Mouse (Mus musculus) hematopoietic stem cell, adult 5-6 weeks (primary cell): Measurements from ENCODE around the gene Acbd3. TPM values are rescaled to one million over a fixed set of nuclear protein-coding genes. Genes with fewer than 3 reads are reported as not detected.

ENCODE experiments used
- ATAC-seq, 2 experiments: fragments of 125-278 bp in 1 of 2; replicated peaks in 1 of 2; 2 replicates each; pipeline ENCODE4 v1.8.0; 2016 to 2017; ENCODE audit warnings: inconsistent platforms in 2 of 2, mild to moderate bottlenecking in 2 of 2, moderate number of reproducible peaks in 2 of 2, low read depth in 1 of 2, moderate TSS enrichment in 1 of 2; ENCODE audit not compliant: low FRiP score in 2 of 2, poor library complexity in 2 of 2, severe bottlenecking in 2 of 2, insufficient read depth in 1 of 2, low TSS enrichment in 1 of 2
- total RNA-seq: library from RNA; stranded (forward); fragments of 172-1452, 232-1000 nt; gene quantifications from 2 replicates; pipeline ENCODE4 v1.2.3, GENCODE M21; 2017

The Acbd3 gene
- total RNA-seq, 1 experiment from 2014 or later: 60.1 TPM

DNA sequence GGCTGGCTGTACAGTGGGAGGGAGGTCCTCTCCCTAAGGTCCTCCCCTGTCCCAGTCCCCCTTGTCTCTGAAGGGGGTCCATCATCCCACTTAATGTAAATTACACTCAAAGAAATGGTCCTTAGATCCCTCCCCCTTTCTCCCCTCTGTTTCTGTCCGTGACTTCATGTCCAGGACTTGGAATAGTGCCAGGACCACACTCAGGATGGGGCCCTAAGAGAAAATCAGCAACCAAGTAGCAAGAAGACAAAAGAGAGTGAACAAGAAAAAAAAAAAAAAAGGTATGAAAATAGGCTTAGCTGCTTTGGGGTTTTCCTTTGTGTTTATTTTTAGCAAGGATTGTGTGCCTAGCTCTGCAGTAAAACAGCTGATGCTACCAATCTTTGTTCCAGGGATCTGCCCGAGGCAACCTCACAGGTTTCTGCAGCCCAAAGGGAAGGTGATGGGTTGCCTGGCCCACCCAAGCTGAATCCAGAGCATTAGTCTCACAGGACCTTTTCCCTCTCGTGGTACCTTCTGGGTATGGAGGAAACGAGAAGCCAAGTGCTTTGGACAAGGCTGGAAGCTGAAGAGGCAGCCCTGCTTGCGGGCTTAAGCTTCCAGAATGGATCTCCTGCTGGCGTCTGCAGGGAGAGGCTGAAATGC, 50.1 kb downstream of the Acbd3 start:
- ATAC-seq: no peak

DNA sequence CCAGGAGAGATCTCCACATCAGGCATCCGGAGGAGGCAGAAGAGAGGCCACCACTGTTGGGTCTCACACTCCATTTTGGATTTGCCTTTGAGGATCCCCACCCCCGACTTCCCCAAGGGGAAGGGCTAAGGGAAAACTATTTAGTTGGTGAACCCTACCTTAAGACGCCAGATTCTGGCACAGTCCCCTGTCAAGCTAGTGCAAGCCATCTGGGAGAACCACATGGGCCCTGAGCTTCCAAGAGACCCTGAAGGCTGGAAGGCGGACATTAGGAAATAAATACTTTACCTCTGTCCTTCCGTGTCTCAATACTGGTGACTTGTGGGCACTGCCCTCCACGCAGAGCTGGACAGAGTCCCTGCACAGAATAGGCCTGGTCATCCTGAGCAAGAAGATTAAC, 50.7 kb downstream of the Acbd3 start:
- no peak for ATAC-seq

DNA sequence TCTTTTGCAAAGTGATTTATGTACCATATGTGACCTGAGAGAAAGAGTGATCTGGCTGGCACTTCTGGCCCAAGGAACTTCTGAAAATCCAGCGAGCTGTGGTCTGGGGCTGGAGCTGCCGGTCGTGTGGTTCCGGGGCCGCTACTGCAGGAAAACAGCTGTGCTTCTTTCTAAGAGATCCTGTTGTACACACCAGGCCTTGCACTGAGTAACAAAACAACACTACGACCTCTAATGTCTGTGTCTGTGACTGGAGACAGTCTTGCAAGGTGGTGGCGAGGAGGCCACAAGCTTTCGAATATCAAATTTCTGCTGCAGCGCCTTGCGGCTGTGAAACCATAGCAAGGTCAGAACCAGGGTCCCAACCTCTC, 51.4 kb downstream of the Acbd3 start:
- peak; percentile 21 to 34; a peak in 3 of 4 replicates for ATAC-seq

DNA sequence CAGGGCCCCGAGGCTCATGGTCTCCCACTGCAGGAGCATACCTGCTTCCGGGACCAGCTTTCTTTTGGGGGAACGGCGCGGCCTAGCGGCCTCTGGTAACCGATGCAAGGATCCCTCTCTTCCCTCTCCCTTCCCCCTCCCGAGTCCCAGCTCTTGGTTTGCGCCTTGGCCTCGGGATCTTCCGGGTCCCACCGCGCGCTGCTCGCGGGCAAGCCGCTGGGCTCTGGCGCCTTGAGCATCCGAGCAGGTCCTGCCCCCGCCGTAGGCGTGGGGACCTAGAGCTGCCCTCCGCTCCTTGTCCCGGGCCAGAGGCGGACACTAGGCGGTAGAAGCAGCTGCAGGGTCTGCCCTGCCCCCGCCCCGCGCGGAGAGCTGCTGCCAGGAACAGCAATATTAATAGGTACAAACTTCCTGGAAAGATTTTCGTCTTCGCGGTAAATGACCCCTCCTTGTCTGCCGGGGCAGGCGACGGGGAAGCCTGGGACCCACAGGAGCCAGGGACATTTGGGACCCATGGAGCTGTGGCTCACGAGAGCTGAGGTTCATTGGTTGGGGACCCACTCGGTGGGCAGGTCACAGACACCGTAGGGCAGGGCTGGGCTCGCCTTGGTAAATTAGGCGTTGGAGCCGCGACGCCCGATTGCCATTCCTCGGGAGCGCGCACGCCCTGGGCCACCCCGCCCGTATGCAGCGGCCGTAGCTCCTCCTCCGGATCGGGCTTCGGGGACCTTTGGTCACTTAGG, 52.0 kb downstream of the Acbd3 start:
- ATAC-seq: peak; percentile 74 to 77

DNA sequence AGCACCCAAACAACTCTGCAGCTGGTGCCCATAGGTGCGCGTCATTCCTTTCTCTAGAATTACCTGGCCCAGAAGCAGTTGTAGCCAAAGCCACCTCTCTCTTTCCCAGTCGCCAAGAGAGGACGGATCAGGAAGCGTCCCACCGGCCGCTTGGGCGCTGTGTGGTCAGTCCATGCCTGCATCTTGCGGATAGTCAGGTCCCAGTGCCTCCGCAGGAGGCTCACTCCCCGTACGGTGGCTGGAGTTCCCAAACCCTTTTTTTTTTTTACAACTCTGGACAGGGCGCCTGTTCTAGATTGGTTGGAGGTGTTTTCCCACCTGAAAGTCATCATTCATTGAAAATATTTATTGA, 52.5 kb downstream of the Acbd3 start:
- 0 out of 4 replicates have a peak, but pooled peaks have one; percentile 1 to 11 for ATAC-seq

- no peak for ATAC-seq
These were observed 53.1 kb downstream of the Acbd3 start for GRCm38 (mm10) chr1:180778941-180779340.

DNA sequence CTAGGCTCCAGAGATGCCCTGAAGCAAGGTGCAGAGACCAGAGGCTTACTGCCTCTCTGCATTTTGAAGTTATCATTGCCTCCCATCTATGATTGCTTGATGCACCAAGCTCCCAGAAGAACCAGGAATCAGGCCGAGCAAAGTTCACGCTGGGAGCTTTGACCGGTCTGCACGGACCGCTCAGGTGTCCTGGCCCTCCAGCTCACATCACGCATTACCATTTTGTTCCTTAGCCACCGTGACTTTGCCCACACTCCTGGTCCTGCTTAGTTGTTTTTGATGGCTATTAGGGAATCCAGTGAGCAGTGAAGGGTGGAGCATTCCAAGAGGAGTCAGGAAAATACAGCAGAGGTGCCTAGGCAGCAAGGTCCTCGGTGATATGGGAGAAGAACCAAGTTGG, 54.4 kb downstream of the Acbd3 start:
- ATAC-seq: no peak

GRCm38 (mm10) chr1:180781250-180781649, 55.4 kb downstream of the Acbd3 start:
- no peak for ATAC-seq

DNA sequence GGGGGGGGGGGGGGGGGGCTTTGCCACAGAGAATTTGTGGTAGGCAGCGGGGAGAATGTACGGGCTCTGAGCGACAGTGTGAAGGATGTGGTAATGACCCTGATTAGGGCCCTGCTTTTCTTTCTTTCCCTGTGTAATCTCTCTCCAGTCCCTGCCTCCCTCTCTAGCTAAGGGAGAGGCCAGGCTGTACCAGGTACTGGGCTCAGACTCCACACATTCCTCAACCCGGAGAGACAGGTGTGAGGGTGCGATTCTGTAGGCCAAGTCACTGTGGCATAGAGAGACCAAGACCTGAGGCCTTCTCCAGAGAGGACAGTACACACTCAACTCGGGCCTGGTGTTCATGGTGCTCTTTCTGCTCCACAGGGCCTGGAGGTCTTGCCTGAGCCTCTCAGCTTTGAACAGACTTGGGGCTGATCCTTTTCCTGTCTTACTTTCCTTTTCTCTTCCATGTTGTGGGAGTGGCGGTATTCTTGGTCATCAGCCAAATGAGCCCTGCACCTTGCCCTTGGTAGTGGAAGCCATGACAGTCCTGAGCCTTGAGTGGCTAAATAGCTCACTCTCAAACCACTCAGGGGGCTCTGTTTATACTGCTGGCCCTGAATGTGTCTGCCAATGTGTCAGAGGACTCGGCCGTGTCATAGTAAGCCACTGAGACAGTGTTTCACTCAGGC, 57.2 kb downstream of the Acbd3 start:
- ATAC-seq: no peak

- no peak for ATAC-seq
These were observed 57.7 kb downstream of the Acbd3 start for GRCm38 (mm10) chr1:180783580-180783928.

DNA sequence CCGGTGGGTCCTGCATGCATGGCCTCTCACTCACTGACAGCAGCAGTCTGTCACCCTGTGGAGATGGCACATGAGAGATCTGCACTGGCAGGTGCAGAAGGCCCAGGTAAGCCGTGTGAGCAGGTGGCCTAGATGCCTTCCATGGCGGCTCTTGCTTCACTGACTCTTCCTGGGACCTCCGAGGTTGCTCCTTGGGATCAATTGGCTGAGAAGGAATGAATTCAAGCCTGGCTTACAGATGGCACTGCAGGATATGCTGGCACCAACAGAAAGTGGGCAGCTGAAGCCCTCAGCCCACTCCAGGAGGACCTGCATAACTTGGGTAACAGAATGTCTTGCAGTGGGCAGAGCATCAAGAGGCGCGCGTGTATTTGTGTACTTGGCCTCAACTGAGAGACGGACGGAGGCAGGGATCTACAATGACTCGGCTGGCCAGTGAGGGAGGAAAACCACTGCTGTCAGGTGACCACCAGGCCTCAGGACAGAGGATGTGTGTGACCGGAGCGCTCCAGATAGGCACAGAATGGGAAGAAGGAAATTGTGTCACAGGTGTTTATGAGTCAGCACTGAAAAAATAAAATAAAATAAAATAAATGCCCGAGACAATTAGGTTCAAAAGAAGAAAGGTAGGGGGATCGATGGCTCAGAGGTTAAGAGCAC, 66.1 kb downstream of the Acbd3 start:
- no peak for ATAC-seq

- ATAC-seq: no peak; a peak in 1 of 4 replicates
These were observed 67.0 kb downstream of the Acbd3 start for GRCm38 (mm10) chr1:180792814-180793213.

- ATAC-seq: peak; percentile 46 to 58; a peak in 3 of 4 replicates
These were observed 67.7 kb downstream of the Acbd3 start for GRCm38 (mm10) chr1:180793445-180794117.

GRCm38 (mm10) chr1:180794170-180794569, 68.3 kb downstream of the Acbd3 start:
- 0 out of 4 replicates have a peak, but pooled peaks of 1 of the 2 experiments have one; percentile 12 for ATAC-seq

- no peak for ATAC-seq
These were observed 72.8 kb downstream of the Acbd3 start for GRCm38 (mm10) chr1:180798660-180799059.

DNA sequence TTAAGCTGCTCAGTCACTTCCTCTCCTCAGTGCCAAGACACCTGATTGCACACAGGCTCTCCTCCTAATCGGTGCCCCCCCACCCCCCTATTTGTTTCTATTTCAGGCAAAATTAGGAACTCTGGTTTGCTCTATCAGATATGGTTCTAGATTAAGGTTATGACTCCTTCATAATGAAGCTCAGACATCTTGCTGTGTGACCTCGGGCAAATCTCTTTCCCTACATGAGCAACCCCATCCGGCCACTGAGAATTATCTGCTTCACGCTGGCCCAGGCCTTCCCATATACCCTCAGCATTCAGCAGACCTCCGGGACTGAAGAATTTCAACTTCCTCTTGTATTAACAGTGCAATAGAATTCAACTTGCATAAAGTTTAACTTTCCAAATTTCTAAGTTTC, 73.4 kb downstream of the Acbd3 start:
- ATAC-seq: peak; percentile 77 to 86

DNA sequence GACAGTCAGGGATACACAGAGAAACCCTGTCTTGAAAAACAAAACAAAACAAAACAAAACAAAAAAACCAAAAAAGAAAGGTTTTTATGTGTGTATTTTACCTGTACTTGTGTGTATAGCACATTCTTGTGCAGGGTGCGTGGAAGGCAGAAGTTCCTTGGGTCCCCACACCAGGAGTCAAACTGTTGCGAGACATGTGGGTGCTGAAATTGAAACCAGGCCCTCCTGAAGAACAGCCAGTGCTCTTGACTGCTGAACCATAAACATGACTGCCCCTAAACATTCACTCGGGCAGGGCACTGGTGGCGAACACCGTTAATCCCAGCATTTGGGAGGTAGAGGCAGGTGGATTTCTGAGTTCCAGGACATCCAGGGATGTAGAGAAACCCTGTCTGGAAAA, 74.2 kb downstream of the Acbd3 start:
- ATAC-seq: no peak
